Mouse (Mus musculus) neural tube, embryonic 11.5 days (tissue): Measurements from ENCODE around the gene Mllt1. TPM values are rescaled to one million over a fixed set of nuclear protein-coding genes. Genes with fewer than 3 reads are reported as not detected.

Experiments used
- ATAC-seq: fragments of 200-750 bp; cut with Nextera tagmentation; 2 replicates; pipeline ENCODE4 v1.8.0; 2017; ENCODE audit warnings: moderate number of reproducible peaks, mild to moderate bottlenecking, moderate TSS enrichment, moderate library complexity; ENCODE audit not compliant: insufficient read depth, low FRiP score, low TSS enrichment
- DNase-seq: peaks from one replicate; pipeline ENCODE4 v3.0.0-alpha.2; 2015; ENCODE audit warnings: low spot score
- H3K27ac ChIP-seq: fragments of 300-500 bp; sonication (generic); 2 replicates; pipeline ENCODE4 v1.5.1; 2014; ENCODE audit warnings: low read depth, mild to moderate bottlenecking, low read length
- H3K27me3 ChIP-seq: fragments of 300-500 bp; sonication (generic); 2 replicates; pipeline ENCODE4 v1.6.1; 2014; ENCODE audit warnings: mild to moderate bottlenecking, low read length, mixed read lengths; ENCODE audit not compliant: control insufficient read depth, insufficient read depth
- H3K36me3 ChIP-seq: fragments of 300-500 bp; sonication (generic); 2 replicates; pipeline ENCODE4 v1.6.1; 2014; ENCODE audit warnings: mild to moderate bottlenecking, low read length, moderate library complexity, mixed read lengths; ENCODE audit not compliant: control insufficient read depth, insufficient read depth
- H3K4me1 ChIP-seq: fragments of 300-500 bp; sonication (generic); 2 replicates; pipeline ENCODE4 v1.6.1; 2014; ENCODE audit warnings: low read length, mixed read lengths; ENCODE audit not compliant: control insufficient read depth, insufficient read depth
- H3K4me2 ChIP-seq: fragments of 300-500 bp; sonication (generic); 2 replicates; pipeline ENCODE4 v1.6.1; 2014; ENCODE audit warnings: low read depth, mild to moderate bottlenecking, moderate library complexity
- H3K4me3 ChIP-seq: fragments of 300-500 bp; sonication (generic); 2 replicates; pipeline ENCODE4 v1.5.1; 2014; ENCODE audit warnings: low read depth, low read length
- H3K9ac ChIP-seq: fragments of 300-500 bp; sonication (generic); 2 replicates; pipeline ENCODE4 v1.6.1; 2014; ENCODE audit warnings: mild to moderate bottlenecking, low read length
- H3K9me3 ChIP-seq: fragments of 300-500 bp; sonication (generic); 2 replicates; pipeline ENCODE4 v1.6.1; 2016; ENCODE audit warnings: low read length; ENCODE audit not compliant: control insufficient read depth
- WGBS: fragments of 180-500 bp; shearing (Covaris S2); extraction: QIAGEN DNeasy Blood & Tissue Kit; methylation state at CpG from one replicate; pipeline ENCODE4 v1.1.7; 2014; 5-methylcytosine and 5-hydroxymethylcytosine counted together
- polyA plus RNA-seq: library from polyadenylated mRNA; unstranded; fragments of >200 nt; fragmentation: Nextera tagmentation; extraction: Ambion mirVana; gene quantifications from 2 replicates; pipeline ENCODE4 v1.2.1, GENCODE M21; 2014

The Mllt1 gene
- polyA plus RNA-seq, 1 experiment from 2014 or later, result 31.2 TPM

GRCm38 (mm10) chr17:56954871-56955270 lies 19.7 kb upstream of the Mllt1 start:
- Histone ChIP-seq H3K9me3 (no peaks in the 10 kb centered on the region), H3K27ac (no peak overlapping the region), H3K4me2 (no peak overlapping the region), H3K4me1 (no peaks in the 10 kb centered on the region), H3K4me3 (no peak overlapping the region), H3K36me3 (no peaks in the 10 kb centered on the region), H3K27me3 (no peaks in the 10 kb centered on the region), H3K9ac (no peak overlapping the region)
- ATAC-seq (no peak), DNase-seq (no peak)
- WGBS, result 82% methylated on average over 7 of the region's 7 CpGs

- Histone ChIP-seq H3K4me3 (no peak overlapping the region), H3K36me3 (no peaks in the 10 kb centered on the region), H3K27ac (no peak overlapping the region), H3K27me3 (no peaks in the 10 kb centered on the region), H3K9ac (no peak overlapping the region), H3K4me2 (no peak overlapping the region), H3K4me1 (no peaks in the 10 kb centered on the region), H3K9me3 (no peaks in the 10 kb centered on the region)
- DNase-seq, result no peak
- 87% methylated on average over 1 of the region's 1 CpGs for WGBS
- no peak for ATAC-seq
Observed at GRCm38 (mm10) chr17:56952639-56953038, 17.4 kb upstream of the Mllt1 start.

- no peak overlapping the region for H3K27ac ChIP-seq
- no peak overlapping the region for H3K9ac ChIP-seq
- 20% methylated on average over 3 of the region's 3 CpGs for WGBS
- no peaks in the 10 kb centered on the region for H3K36me3 ChIP-seq
- DNase-seq, result peak; percentile 59
- no peaks in the 10 kb centered on the region for H3K9me3 ChIP-seq
- H3K27me3 ChIP-seq, result no peaks in the 10 kb centered on the region
- no peaks in the 10 kb centered on the region for H3K4me1 ChIP-seq
- H3K4me3 ChIP-seq, result no peak overlapping the region
- H3K4me2 ChIP-seq, result no peak overlapping the region
- ATAC-seq, result no peak
Observed at GRCm38 (mm10) chr17:56950915-56951314, 15.7 kb upstream of the Mllt1 start.

GRCm38 (mm10) chr17:56938751-56939150 lies 3.5 kb upstream of the Mllt1 start:
- Histone ChIP-seq H3K27me3 (no peaks in the 10 kb centered on the region), H3K9me3 (no peaks in the 10 kb centered on the region), H3K4me2 (no peak overlapping the region), H3K36me3 (no peaks in the 10 kb centered on the region), H3K4me3 (no peak overlapping the region), H3K9ac (no peak overlapping the region), H3K27ac (no peak overlapping the region), H3K4me1 (peaks cover 10% of the 10 kb centered on the region)
- no peak for ATAC-seq
- DNase-seq, result no peak
- WGBS, result 88% methylated on average over 4 of the region's 4 CpGs

- H3K9me3 ChIP-seq, result no peaks in the 10 kb centered on the region
- H3K36me3 ChIP-seq, result no peaks in the 10 kb centered on the region
- H3K27me3 ChIP-seq, result no peaks in the 10 kb centered on the region
- no peak overlapping the region for H3K9ac ChIP-seq
- no peak overlapping the region for H3K4me2 ChIP-seq
- no peak for ATAC-seq
- DNase-seq, result no peak
- H3K27ac ChIP-seq, result no peak overlapping the region
- H3K4me1 ChIP-seq, result peaks cover 14% of the 10 kb centered on the region
- WGBS, result 95% methylated on average over 7 of the region's 7 CpGs
- H3K4me3 ChIP-seq, result no peak overlapping the region
Observed at GRCm38 (mm10) chr17:56936731-56937130, 1.5 kb upstream of the Mllt1 start.

- Histone ChIP-seq H3K9me3 (no peaks in the 10 kb centered on the region), H3K4me3 (peak overlapping the region; percentile 91), H3K27ac (peak overlapping the region; percentile 73), H3K4me1 (peaks cover 14% of the 10 kb centered on the region), H3K36me3 (no peaks in the 10 kb centered on the region), H3K9ac (peak overlapping the region; percentile 94), H3K27me3 (no peaks in the 10 kb centered on the region), H3K4me2 (peak overlapping the region; percentile 93)
- ATAC-seq (peak; percentile 58), DNase-seq (peak; percentile 50)
- WGBS, result 2% methylated on average over 33 of the region's 45 CpGs
Observed at GRCm38 (mm10) chr17:56934545-56935330, 477 bp downstream of the Mllt1 start.

- 98% methylated on average over 2 of the region's 2 CpGs for WGBS
- no peak overlapping the region for H3K9ac ChIP-seq
- no peak overlapping the region; the same call in 1 of the 2 replicates for H3K4me3 ChIP-seq
- DNase-seq (no peak), ATAC-seq (no peak)
- no peaks in the 10 kb centered on the region for H3K36me3 ChIP-seq
- H3K4me1 ChIP-seq, result peaks cover 14% of the 10 kb centered on the region
- H3K27ac ChIP-seq, result no peak overlapping the region
- no peaks in the 10 kb centered on the region for H3K9me3 ChIP-seq
- H3K27me3 ChIP-seq, result no peaks in the 10 kb centered on the region
- H3K4me2 ChIP-seq, result peak overlapping the region; percentile 93
Observed at GRCm38 (mm10) chr17:56933395-56933794, 1.8 kb downstream of the Mllt1 start.

- Histone ChIP-seq H3K36me3 (peaks cover 7% of the 10 kb centered on the region), H3K4me3 (no peak overlapping the region), H3K27me3 (no peaks in the 10 kb centered on the region), H3K9me3 (no peaks in the 10 kb centered on the region), H3K4me2 (no peak overlapping the region), H3K9ac (no peak overlapping the region), H3K4me1 (peaks cover 14% of the 10 kb centered on the region), H3K27ac (no peak overlapping the region)
- ATAC-seq (no peak), DNase-seq (no peak)
- 89% methylated on average over 8 of the region's 8 CpGs for WGBS
Observed at GRCm38 (mm10) chr17:56930026-56930425, 5.2 kb downstream of the Mllt1 start.

GRCm38 (mm10) chr17:56929530-56929929 lies 5.7 kb downstream of the Mllt1 start:
- DNase-seq (no peak), ATAC-seq (no peak)
- 76% methylated on average over 1 of the region's 1 CpGs for WGBS
- Histone ChIP-seq H3K4me1 (peaks cover 12% of the 10 kb centered on the region), H3K4me3 (no peak overlapping the region), H3K9me3 (no peaks in the 10 kb centered on the region), H3K4me2 (no peak overlapping the region), H3K9ac (no peak overlapping the region), H3K36me3 (peaks cover 7% of the 10 kb centered on the region), H3K27me3 (no peaks in the 10 kb centered on the region), H3K27ac (no peak overlapping the region)
